Mouse (Mus musculus): ENCODE results near the gene Med23. TPM values are rescaled to one million over a fixed set of nuclear protein-coding genes. Genes with fewer than 3 reads are reported as not detected.

Med23 gene
- polyA plus RNA-seq (2012; ENCODE audit: insufficient read depth, insufficient read length, missing spikeins) = 8.2 and 10.4 TPM in 2 replicates

- Histone ChIP-seq H3K4me1 (ENCODE audit: control insufficient read depth, insufficient read depth, insufficient read length, low read length) (no peaks in the 10 kb centered on the region), H3K27ac (replicated peaks; ENCODE audit: low read depth, low read length) (peak within 1 kb of the TSS; percentile 46; the same call in 1 of the 2 replicates), H3K4me3 (ENCODE audit: insufficient read depth, low read depth, low read length) (peak within 1 kb of the TSS; percentile 98)
Measured at GRCm38 (mm10) chr10:24869760-24870290, at the start of gene Med23. Gene Med23 (plus strand): TSS chr10:24869986.

- Histone ChIP-seq H3K4me1 (ENCODE audit: control insufficient read depth, insufficient read depth, insufficient read length, low read length) (peaks cover 3% of the 10 kb centered on the region; the same call in 1 of the 2 replicates), H3K4me3 (ENCODE audit: insufficient read depth, low read depth, low read length) (no peak overlapping the region), H3K27ac (replicated peaks; ENCODE audit: low read depth, low read length) (no peak overlapping the region)
Measured at GRCm38 (mm10) chr10:24821990-24822676, 47.7 kb upstream of the Med23 start.

- H3K27ac ChIP-seq (replicated peaks; ENCODE audit: low read depth, low read length) = no peak overlapping the region
- no peak overlapping the region for H3K4me3 ChIP-seq (ENCODE audit: insufficient read depth, low read depth, low read length)
- peaks cover 3% of the 10 kb centered on the region; the same call in 1 of the 2 replicates for H3K4me1 ChIP-seq (ENCODE audit: control insufficient read depth, insufficient read depth, insufficient read length, low read length)
Measured at GRCm38 (mm10) chr10:24822842-24823241, 46.9 kb upstream of the Med23 start.

GRCm38 (mm10) chr10:24823265-24823664 lies 46.5 kb upstream of the Med23 start:
- H3K27ac ChIP-seq (replicated peaks; ENCODE audit: low read depth, low read length) = no peak overlapping the region; the same call in 1 of the 2 replicates
- peak overlapping the region; percentile 43; the same call in 1 of the 2 replicates for H3K4me3 ChIP-seq (ENCODE audit: insufficient read depth, low read depth, low read length)
- H3K4me1 ChIP-seq (ENCODE audit: control insufficient read depth, insufficient read depth, insufficient read length, low read length) = peaks cover 3% of the 10 kb centered on the region; the same call in 1 of the 2 replicates

- H3K27ac ChIP-seq (replicated peaks; ENCODE audit: low read depth, low read length) = peak overlapping the region; percentile 39
- peaks cover 3% of the 10 kb centered on the region; the same call in 1 of the 2 replicates for H3K4me1 ChIP-seq (ENCODE audit: control insufficient read depth, insufficient read depth, insufficient read length, low read length)
- peak overlapping the region; percentile 43 for H3K4me3 ChIP-seq (ENCODE audit: insufficient read depth, low read depth, low read length)
Measured at GRCm38 (mm10) chr10:24823697-24824535, 45.9 kb upstream of the Med23 start.

GRCm38 (mm10) chr10:24824621-24825020 lies 45.2 kb upstream of the Med23 start:
- Histone ChIP-seq H3K27ac (replicated peaks; ENCODE audit: low read depth, low read length) (no peak overlapping the region), H3K4me1 (ENCODE audit: control insufficient read depth, insufficient read depth, insufficient read length, low read length) (peaks cover 3% of the 10 kb centered on the region; the same call in 1 of the 2 replicates), H3K4me3 (ENCODE audit: insufficient read depth, low read depth, low read length) (no peak overlapping the region)

GRCm38 (mm10) chr10:24825456-24826081 lies 44.2 kb upstream of the Med23 start:
- H3K27ac ChIP-seq (replicated peaks; ENCODE audit: low read depth, low read length) = no peak overlapping the region
- H3K4me1 ChIP-seq (ENCODE audit: control insufficient read depth, insufficient read depth, insufficient read length, low read length) = peaks cover 3% of the 10 kb centered on the region; the same call in 1 of the 2 replicates
- H3K4me3 ChIP-seq (ENCODE audit: insufficient read depth, low read depth, low read length) = no peak overlapping the region

- peaks cover 3% of the 10 kb centered on the region; the same call in 1 of the 2 replicates for H3K4me1 ChIP-seq (ENCODE audit: control insufficient read depth, insufficient read depth, insufficient read length, low read length)
- H3K4me3 ChIP-seq (ENCODE audit: insufficient read depth, low read depth, low read length) = no peak overlapping the region
- no peak overlapping the region for H3K27ac ChIP-seq (replicated peaks; ENCODE audit: low read depth, low read length)
Measured at GRCm38 (mm10) chr10:24826130-24826529, 43.7 kb upstream of the Med23 start.

- no peak overlapping the region for H3K4me3 ChIP-seq (ENCODE audit: insufficient read depth, low read depth, low read length)
- H3K27ac ChIP-seq (replicated peaks; ENCODE audit: low read depth, low read length) = no peak overlapping the region
- peaks cover 3% of the 10 kb centered on the region; the same call in 1 of the 2 replicates for H3K4me1 ChIP-seq (ENCODE audit: control insufficient read depth, insufficient read depth, insufficient read length, low read length)
Measured at GRCm38 (mm10) chr10:24828136-24828535, 41.6 kb upstream of the Med23 start.

- Histone ChIP-seq H3K4me3 (ENCODE audit: insufficient read depth, low read depth, low read length) (no peak overlapping the region), H3K27ac (replicated peaks; ENCODE audit: low read depth, low read length) (no peak overlapping the region), H3K4me1 (ENCODE audit: control insufficient read depth, insufficient read depth, insufficient read length, low read length) (peaks cover 3% of the 10 kb centered on the region; the same call in 1 of the 2 replicates)
Measured at GRCm38 (mm10) chr10:24830448-24830847, 39.3 kb upstream of the Med23 start.

GRCm38 (mm10) chr10:24831377-24832095 lies 38.2 kb upstream of the Med23 start:
- no peak overlapping the region for H3K27ac ChIP-seq (replicated peaks; ENCODE audit: low read depth, low read length)
- no peak overlapping the region for H3K4me3 ChIP-seq (ENCODE audit: insufficient read depth, low read depth, low read length)
- H3K4me1 ChIP-seq (ENCODE audit: control insufficient read depth, insufficient read depth, insufficient read length, low read length) = peaks cover 3% of the 10 kb centered on the region; the same call in 1 of the 2 replicates

- Histone ChIP-seq H3K4me1 (ENCODE audit: control insufficient read depth, insufficient read depth, insufficient read length, low read length) (peaks cover 3% of the 10 kb centered on the region; the same call in 1 of the 2 replicates), H3K27ac (replicated peaks; ENCODE audit: low read depth, low read length) (no peak overlapping the region)
Measured at GRCm38 (mm10) chr10:24832306-24832705, 37.5 kb upstream of the Med23 start.

GRCm38 (mm10) chr10:24834634-24835371 lies 35.0 kb upstream of the Med23 start:
- Histone ChIP-seq H3K4me1 (ENCODE audit: control insufficient read depth, insufficient read depth, insufficient read length, low read length) (peaks cover 3% of the 10 kb centered on the region; the same call in 1 of the 2 replicates), H3K27ac (replicated peaks; ENCODE audit: low read depth, low read length) (0 out of 2 replicates have a peak overlapping the region, but pooled peaks have one; percentile 42), H3K4me3 (ENCODE audit: insufficient read depth, low read depth, low read length) (peak overlapping the region; percentile 34)

More at GRCm38 (mm10) chr10:24832306-24832705, 37.5 kb upstream of the Med23 start:
- no peak overlapping the region for H3K4me3 ChIP-seq (ENCODE audit: insufficient read depth, low read depth, low read length)
